Mouse (Mus musculus): ENCODE results near the gene Acoxl.

Acoxl gene

GRCm38 (mm10) chr2:128065576-128065975 lies 226.9 kb downstream of the Acoxl start:
- TF ChIP-seq GATA4 (IDR thresholded peaks at IDR 0.05; ENCODE audit: insufficient replicate concordance, low read length): no peak

DNA sequence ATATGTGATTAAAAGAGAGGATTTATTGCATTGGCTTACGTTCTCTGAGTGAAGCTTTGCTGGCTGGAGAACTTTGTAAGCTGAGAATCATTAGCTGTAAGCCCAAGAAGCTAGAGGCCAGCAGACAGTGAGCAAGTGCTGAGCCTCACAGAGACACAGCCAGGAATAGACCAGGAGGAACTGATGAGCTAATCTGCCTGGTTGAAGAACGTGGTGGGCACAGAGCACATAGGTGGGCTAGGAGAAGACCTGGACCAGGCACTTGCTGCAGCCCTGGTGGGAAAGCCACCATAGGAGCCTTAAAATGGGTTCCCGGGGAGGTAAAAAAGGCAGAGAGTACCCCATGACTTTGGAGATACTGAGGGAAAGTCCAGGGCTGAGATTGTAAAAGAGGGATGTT lies 228.5 kb downstream of the Acoxl start:
- no peak for TF ChIP-seq GATA4 (IDR thresholded peaks at IDR 0.05; ENCODE audit: insufficient replicate concordance, low read length)

- TF ChIP-seq GATA4 (IDR thresholded peaks at IDR 0.05; ENCODE audit: insufficient replicate concordance, low read length): no peak
Measured at GRCm38 (mm10) chr2:128067596-128067995, 228.9 kb downstream of the Acoxl start.

DNA sequence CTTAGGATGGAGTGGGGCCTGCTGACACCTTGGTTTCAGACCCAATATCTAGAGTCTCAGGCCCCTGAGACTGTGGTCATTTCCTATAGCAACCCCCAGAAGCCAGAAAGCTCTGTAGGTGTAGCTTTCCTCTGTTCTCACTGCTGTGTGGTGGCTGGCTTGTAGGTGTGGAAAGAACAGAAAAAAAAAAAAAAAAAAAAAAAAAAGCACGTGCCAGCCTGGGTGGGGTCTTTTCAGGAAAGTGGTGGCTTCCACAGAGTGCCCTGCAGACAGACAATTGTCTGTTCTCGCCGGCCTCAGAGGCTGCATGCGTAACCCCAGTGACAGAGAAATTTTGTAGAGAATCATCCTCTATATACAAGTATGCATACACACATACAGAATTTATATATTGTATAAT lies 229.5 kb downstream of the Acoxl start:
- no peak for TF ChIP-seq GATA4 (IDR thresholded peaks at IDR 0.05; ENCODE audit: insufficient replicate concordance, low read length)

DNA sequence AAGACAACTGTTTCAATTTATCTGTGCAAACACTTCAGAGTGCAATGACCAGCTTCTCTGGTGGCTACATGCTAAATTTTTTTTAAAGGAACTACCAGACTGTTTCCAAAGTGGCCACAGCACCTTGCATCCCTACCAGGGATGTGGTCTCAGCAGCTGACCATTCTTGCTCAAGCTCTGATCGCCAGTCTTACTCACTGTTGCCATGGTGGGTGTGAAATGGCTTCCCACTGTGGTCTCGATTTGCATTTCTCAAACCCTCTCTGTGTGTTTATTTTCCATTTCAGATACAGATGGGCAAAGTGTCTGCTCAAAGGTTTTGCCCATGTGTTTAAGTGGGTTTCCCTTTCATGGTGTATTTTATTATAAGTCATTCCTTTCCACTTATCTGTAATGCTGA lies 230.3 kb downstream of the Acoxl start:
- TF ChIP-seq GATA4 (IDR thresholded peaks at IDR 0.05; ENCODE audit: insufficient replicate concordance, low read length): no peak

- TF ChIP-seq GATA4 (IDR thresholded peaks at IDR 0.05; ENCODE audit: insufficient replicate concordance, low read length): no peak
Measured at GRCm38 (mm10) chr2:128071791-128072190, 233.1 kb downstream of the Acoxl start.

DNA sequence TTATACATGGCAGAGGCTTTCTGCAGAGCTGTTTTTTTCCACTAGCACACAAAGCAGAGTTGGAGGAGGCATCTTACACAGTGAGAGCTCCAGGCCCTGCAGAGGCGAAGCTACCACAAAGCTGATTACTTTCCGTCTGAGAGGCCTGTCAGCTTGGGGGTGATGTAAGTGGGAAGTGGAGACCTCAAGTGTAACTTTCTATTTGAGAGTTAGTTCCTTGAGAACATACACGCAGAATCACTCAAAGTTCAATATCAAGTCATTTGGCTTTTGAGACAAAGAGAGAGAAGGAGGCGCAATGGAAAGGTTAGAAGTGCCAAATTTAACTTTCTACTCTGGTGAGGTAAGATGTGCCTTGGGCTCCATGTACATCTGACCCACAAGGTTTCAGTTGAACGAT lies 234.3 kb downstream of the Acoxl start:
- TF ChIP-seq GATA4 (IDR thresholded peaks at IDR 0.05; ENCODE audit: insufficient replicate concordance, low read length): no peak

DNA sequence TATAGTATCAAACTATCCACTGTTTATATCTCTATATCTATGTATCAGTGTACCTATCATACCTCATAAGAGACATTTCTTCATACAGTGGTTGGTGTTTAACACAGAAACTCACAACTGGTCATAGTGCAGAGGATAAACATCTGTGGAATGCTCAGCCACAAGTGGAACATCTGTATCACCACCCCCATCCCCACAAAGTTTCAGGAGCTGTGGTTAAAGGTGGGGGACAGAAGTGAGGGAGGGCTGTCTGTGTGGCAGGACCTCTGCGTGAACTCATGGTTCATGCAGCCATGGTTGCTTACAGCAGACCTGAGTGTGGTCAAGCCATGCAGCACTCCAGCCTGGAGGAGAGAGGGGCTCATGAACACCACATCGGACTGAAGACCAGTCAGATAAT lies 234.9 kb downstream of the Acoxl start:
- TF ChIP-seq GATA4 (IDR thresholded peaks at IDR 0.05; ENCODE audit: insufficient replicate concordance, low read length): no peak

DNA sequence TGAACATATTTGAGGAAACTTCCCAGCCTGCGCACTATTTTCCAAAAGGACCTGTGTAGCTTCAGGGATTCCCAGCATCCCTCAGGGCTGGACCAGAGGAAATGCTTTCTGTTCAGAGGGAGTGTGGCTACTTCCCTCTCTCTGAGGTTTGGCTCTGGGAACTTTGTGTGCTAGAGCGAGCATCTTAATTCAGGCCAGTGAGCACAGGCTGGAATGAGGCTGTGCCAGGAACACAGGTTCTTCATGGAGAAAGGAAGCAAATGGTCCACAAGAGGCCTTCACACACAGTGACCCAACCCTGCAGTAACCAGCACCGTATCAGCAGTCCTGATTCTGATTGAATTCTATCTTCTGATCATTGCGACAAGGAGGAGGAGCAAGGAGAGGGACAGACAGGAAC lies 238.3 kb downstream of the Acoxl start:
- TF ChIP-seq GATA4 (IDR thresholded peaks at IDR 0.05; ENCODE audit: insufficient replicate concordance, low read length): no peak

GRCm38 (mm10) chr2:128078859-128079258 lies 240.2 kb downstream of the Acoxl start:
- TF ChIP-seq GATA4 (IDR thresholded peaks at IDR 0.05; ENCODE audit: insufficient replicate concordance, low read length): no peak

DNA sequence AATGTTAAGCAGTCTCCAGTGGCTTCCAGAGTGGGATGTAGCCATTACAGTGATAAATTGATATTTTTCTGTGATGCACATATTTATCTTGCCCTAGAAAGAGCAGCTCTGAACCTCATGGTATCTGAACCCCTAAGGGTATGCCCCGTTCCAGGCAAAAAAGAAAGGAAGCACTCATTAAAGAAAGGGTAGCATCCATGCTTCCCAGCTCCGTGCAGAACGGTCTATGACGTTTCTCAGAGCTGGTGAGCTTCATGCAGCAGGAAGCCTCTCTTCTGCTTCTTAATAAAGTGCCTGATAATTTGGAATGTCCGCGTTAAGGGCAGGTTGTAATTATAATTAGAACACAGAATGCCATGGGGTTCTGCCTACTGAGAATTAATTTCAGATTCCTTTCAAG lies 240.6 kb downstream of the Acoxl start:
- TF ChIP-seq GATA4 (IDR thresholded peaks at IDR 0.05; ENCODE audit: insufficient replicate concordance, low read length): no peak

DNA sequence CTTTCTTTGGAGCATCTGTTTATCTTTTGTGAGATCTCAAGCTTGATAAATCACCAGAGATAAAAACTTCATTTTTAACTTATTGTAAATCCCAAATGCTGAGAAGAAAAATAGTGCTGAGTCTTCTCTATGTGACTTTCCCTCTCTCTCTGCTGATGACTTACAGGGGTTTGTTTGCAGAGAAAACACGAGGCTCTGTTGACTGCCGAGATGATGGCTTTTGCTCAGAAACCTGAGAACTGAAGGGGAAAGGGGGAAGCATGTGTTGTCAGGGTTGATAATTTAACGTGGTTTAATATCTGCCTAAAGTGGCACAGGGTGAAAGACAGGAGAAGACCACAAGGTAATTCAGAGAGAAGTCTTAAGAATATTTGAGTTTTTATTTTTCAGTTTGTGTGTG lies 245.2 kb downstream of the Acoxl start:
- no peak for TF ChIP-seq GATA4 (IDR thresholded peaks at IDR 0.05; ENCODE audit: insufficient replicate concordance, low read length)

DNA sequence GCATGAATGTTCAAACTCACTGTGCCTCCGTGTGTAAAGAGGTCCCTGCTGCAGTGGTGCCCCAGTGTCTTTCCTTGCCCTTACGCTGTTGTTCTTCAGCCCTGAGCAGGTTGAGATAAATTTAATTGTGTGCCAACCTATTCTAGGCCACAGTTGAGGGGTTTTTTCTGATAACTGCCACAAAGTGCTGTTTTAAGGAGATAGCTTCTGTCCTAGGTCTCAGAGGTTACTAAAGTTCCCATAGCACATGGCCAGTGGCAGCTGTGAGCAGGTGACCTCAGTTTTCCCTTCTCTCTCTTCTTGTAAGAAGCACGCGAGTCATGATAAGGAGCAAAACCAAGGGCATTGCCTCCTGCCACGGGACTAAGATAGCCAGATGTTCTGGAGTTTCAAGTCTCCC lies 245.9 kb downstream of the Acoxl start:
- no peak for TF ChIP-seq GATA4 (IDR thresholded peaks at IDR 0.05; ENCODE audit: insufficient replicate concordance, low read length)

- TF ChIP-seq GATA4 (IDR thresholded peaks at IDR 0.05; ENCODE audit: insufficient replicate concordance, low read length): no peak
Measured at GRCm38 (mm10) chr2:128085481-128085880, 246.8 kb downstream of the Acoxl start.

GRCm38 (mm10) chr2:128086301-128086886 lies 247.7 kb downstream of the Acoxl start:
- TF ChIP-seq GATA4 (IDR thresholded peaks at IDR 0.05; ENCODE audit: insufficient replicate concordance, low read length): no peak

DNA sequence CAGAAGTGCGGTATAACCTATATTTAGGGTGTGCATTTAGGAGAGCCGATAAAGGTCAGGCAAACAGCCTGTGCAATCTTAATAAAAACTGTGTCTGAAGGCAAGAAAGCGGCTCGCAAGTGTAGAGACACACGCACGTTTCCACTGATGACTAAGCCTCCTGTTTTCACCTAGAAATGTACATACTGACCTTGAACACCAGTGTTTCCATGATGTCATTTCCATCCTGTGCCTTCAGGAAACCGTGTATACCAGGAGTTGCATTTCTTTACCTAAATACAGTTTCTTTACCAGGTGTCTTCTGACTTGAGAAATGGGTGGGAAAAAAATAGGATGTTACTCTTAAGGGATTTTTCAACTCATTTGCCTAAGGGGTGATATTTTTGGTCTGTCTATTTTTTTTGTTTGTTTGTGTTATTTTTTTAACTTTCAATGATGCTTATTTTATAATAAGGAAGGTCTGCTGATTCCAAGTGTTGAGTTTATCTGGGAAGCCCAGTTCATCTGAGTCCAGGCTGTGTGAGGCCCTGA lies 248.4 kb downstream of the Acoxl start:
- no peak for TF ChIP-seq GATA4 (IDR thresholded peaks at IDR 0.05; ENCODE audit: insufficient replicate concordance, low read length)

- TF ChIP-seq GATA4 (IDR thresholded peaks at IDR 0.05; ENCODE audit: insufficient replicate concordance, low read length): no peak
Measured at GRCm38 (mm10) chr2:128087798-128088545, 249.3 kb downstream of the Acoxl start.

Data from liver, adult (tissue).